Mouse (Mus musculus): Measurements from ENCODE around the gene Vnn3. TPM values are rescaled to one million over a fixed set of nuclear protein-coding genes. Genes with fewer than 3 reads are reported as not detected.

Vnn3 gene
- polyA plus RNA-seq, 1 experiment from 2014 or later, result 0.15 TPM

DNA sequence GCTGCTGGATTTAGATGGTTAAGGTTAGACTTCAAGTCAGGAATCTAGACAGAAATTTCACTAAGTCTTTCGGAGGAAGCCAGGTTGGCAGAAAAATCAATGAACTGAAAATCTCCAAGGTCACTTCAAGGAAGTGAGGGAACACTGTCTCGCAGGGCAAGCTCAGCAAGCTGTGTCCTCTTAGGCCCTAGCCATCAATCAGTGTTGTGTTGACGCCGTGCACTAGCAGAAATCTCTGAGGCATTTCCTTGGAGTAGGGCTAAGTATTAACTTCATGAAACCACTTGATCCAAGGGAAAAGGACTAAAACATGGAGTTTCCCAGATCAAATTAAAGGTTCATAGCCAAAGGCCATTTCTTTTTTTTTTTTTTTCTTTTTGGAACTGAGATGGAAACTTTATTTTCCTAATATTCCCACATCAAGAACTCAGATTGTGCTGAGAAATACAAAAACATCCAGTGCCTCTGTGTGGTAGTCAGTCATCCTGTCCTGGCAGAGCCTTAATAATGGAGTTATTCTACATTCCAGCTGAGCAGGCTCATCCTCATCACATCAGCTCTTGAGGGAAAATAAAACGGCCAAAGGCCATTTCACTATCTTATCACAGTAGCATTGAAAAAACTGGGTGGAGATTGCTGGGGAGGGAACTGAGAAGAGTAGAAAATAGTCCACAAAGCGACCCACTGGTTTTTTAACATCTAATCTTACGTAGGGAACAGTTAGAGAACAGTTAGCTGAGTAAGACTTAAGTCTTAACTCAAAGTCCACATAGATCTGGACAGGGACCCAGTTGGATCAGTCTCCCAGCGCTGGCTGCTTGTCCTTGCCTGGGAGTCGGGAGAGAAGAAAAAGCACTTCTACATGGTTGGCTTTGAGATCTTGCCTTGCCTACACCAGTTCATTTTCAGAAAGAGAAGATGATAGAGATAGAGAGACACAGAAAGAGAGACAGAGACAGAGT is 15.0 kb upstream of the Vnn3 start:
- WGBS, result 52% methylated on average over 9 of the region's 9 CpGs

DNA sequence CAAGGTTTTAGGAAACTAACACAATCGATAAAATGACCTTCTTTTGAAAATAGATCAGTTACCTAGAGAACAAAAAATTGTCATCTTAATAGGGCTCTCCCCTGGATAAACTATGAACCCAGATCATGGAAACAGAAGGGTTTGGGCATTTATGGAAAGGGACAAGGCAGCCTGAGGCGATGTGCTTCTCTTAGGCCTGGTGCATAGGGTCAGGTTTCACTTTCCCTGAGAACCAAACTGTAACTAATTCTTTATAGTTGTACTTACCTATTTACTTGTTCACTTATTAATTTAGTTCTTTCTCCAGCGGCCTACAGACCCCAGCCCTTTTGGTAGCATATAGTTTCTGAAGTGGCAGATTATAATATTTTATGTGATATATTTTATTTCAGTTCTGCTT is 14.1 kb upstream of the Vnn3 start:
- 83% methylated on average over 3 of the region's 3 CpGs for WGBS
- Histone ChIP-seq H3K9me3 (replicated peaks) (no peaks in the 10 kb centered on the region; the same call in 1 of the 2 replicates), H3K4me2 (no peak overlapping the region), H3K4me3 (no peak overlapping the region), H3K27ac (no peak overlapping the region), H3K36me3 (no peaks in the 10 kb centered on the region), H3K4me1 (replicated peaks) (no peaks in the 10 kb centered on the region), H3K27me3 (no peaks in the 10 kb centered on the region), H3K9ac (no peak overlapping the region)
- ATAC-seq (replicated peaks; ENCODE audit: insufficient number of reproducible peaks, insufficient read depth, low FRiP score, low read depth), result no peak

More for the DNA sequence above, 15.0 kb upstream of the Vnn3 start:
- Histone ChIP-seq H3K27me3 (no peaks in the 10 kb centered on the region), H3K4me3 (no peak overlapping the region), H3K36me3 (no peaks in the 10 kb centered on the region), H3K9ac (no peak overlapping the region), H3K9me3 (replicated peaks) (no peaks in the 10 kb centered on the region; the same call in 1 of the 2 replicates), H3K4me2 (no peak overlapping the region), H3K4me1 (replicated peaks) (no peaks in the 10 kb centered on the region), H3K27ac (no peak overlapping the region)
- ATAC-seq (replicated peaks; ENCODE audit: insufficient number of reproducible peaks, insufficient read depth, low FRiP score, low read depth), result no peak

DNA sequence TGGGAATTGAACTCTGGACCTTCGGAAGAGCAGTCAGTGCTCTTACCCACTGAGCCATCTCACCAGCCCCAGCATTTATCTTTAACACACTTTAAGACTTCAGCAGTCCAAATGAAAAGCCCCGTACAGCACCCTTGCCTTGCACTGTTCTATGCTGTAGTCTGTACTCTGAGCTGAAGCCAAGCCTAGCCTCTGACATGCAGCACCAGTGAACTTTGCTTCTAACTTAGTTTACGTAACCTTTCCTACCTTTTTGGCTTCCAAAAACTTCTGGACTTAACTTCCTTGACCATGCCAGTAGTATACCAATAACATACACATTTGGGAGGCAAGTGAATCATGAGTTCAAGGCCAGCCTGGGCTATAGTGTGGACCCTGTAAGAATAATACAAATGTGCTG is 12.4 kb upstream of the Vnn3 start:
- no peak overlapping the region for H3K4me2 ChIP-seq
- ATAC-seq (replicated peaks; ENCODE audit: insufficient number of reproducible peaks, insufficient read depth, low FRiP score, low read depth), result no peak
- no peaks in the 10 kb centered on the region for H3K36me3 ChIP-seq
- H3K4me3 ChIP-seq, result no peak overlapping the region
- 86% methylated on average over 3 of the region's 3 CpGs for WGBS
- no peaks in the 10 kb centered on the region for H3K27me3 ChIP-seq
- no peak overlapping the region for H3K27ac ChIP-seq
- no peak overlapping the region for H3K9ac ChIP-seq
- no peaks in the 10 kb centered on the region; the same call in 1 of the 2 replicates for H3K9me3 ChIP-seq (replicated peaks)
- no peaks in the 10 kb centered on the region for H3K4me1 ChIP-seq (replicated peaks)

DNA sequence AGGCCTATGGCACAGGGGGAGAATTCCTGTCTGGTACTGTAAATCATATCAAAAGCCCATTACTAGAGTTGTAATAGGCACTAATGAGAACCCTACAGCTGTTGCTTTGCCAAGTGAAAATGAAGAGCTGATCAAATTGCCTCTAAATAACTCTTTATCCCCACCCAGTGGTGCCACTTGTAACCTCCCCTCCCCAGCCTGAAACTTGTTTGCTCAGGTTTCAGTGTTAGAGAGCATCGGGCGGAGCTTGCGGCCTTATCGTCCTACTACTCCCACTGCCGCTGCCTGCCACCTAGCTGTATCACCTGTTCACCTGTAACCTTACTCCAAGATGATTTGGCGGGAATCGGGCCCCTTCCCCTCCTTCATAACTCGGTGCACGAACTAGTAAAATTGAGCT is 11.9 kb upstream of the Vnn3 start:
- Histone ChIP-seq H3K9ac (no peak overlapping the region), H3K27ac (no peak overlapping the region), H3K36me3 (no peaks in the 10 kb centered on the region), H3K9me3 (replicated peaks) (no peaks in the 10 kb centered on the region; the same call in 1 of the 2 replicates), H3K27me3 (no peaks in the 10 kb centered on the region), H3K4me2 (no peak overlapping the region), H3K4me1 (replicated peaks) (no peaks in the 10 kb centered on the region), H3K4me3 (no peak overlapping the region)
- 44% methylated on average over 9 of the region's 9 CpGs for WGBS
- no peak for ATAC-seq (replicated peaks; ENCODE audit: insufficient number of reproducible peaks, insufficient read depth, low FRiP score, low read depth)

DNA sequence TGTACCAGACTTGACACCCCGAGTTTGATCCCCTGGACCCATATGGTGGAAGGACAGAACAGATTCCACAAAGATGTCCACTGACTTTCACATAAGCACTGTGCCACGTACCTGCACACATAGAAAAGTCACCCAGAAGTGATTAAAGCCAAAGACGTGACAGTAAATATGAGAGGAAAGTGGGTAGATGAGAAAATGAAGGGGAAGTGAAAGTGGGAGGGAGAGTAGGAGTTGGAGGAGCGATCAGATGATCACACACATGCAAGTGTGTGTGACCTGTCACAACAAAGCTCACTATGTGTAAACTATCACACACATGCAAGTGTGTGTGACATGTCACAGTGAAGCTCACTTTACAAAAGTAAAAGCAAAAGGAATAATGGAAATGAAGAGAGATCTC is 10.8 kb upstream of the Vnn3 start:
- Histone ChIP-seq H3K27me3 (no peaks in the 10 kb centered on the region), H3K4me3 (no peak overlapping the region), H3K4me1 (replicated peaks) (no peaks in the 10 kb centered on the region), H3K9me3 (replicated peaks) (no peaks in the 10 kb centered on the region; the same call in 1 of the 2 replicates), H3K9ac (no peak overlapping the region), H3K27ac (no peak overlapping the region), H3K4me2 (no peak overlapping the region), H3K36me3 (no peaks in the 10 kb centered on the region)
- WGBS, result 65% methylated on average over 4 of the region's 4 CpGs
- no peak for ATAC-seq (replicated peaks; ENCODE audit: insufficient number of reproducible peaks, insufficient read depth, low FRiP score, low read depth)

DNA sequence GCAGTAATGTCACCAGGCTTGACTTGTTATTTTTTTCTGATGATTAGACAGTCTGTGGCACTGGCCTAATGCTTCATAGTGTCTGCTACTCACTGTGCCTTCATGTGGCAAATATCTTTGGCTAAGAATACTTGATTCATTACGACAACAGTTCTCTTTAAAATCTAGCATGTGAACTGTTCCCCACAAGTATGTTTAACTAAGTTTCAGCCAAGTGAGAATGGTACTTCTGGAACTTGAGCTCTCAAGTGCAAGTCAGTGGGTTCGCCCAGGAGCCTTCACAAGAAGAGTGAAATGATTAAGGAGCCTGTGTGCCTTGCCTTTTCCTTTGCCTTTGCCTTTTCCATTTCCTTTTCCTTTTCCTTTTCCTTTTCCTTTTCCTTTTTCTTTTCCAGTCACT is 834 bp downstream of the Vnn3 start:
- ATAC-seq (replicated peaks; ENCODE audit: insufficient number of reproducible peaks, insufficient read depth, low FRiP score, low read depth), result no peak
- WGBS, result 77% methylated on average over 2 of the region's 2 CpGs
- no peak overlapping the region for H3K4me3 ChIP-seq
- no peaks in the 10 kb centered on the region for H3K4me1 ChIP-seq (replicated peaks)
- no peaks in the 10 kb centered on the region for H3K36me3 ChIP-seq
- H3K9ac ChIP-seq, result no peak overlapping the region
- no peaks in the 10 kb centered on the region for H3K27me3 ChIP-seq
- H3K9me3 ChIP-seq (replicated peaks), result no peaks in the 10 kb centered on the region
- no peak overlapping the region for H3K4me2 ChIP-seq
- no peak overlapping the region for H3K27ac ChIP-seq

DNA sequence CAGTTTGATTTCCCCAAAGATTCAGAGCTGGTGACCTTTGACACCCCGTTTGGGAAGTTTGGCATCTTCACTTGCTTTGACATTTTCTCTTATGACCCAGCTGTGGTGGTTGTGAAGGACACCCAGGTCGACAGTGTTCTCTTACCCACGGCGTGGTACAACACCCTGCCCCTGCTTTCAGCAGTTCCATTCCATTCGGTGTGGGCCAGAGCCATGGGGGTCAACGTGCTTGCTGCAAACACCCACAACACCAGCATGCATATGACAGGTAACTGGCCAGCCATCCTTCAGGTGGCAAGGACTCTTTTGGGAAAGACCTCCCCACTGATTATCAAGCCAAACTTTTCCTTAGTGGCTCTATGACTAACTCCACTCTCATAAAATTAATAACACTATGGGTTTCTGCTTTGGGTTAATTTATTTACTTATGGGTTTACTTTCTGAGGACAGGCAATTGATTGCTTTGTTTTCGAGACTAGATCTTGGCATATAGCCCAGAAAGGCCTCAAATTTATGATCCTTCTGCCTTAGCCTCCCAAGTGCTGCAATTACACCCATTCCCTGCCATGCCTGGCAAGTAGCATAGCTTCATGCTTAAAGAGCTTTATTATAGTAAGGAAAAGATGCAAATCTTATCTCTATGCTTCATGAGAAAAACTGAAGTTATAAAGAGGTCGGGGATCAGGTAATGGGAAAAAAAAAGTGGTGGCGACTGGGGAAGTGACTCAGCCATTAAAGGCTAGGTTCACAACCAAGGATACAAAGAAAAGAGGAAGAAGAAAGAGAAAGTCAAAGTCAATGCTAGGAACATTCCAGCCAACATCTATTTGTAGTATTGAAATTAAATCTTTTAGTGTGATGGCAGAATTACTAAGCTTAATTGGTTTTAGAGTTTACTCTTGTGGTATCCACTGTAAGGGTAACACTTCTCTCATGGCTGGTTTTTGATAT is 13.4 kb downstream of the Vnn3 start:
- H3K4me2 ChIP-seq, result no peak overlapping the region
- no peaks in the 10 kb centered on the region for H3K4me1 ChIP-seq (replicated peaks)
- no peak overlapping the region for H3K4me3 ChIP-seq
- no peak overlapping the region for H3K27ac ChIP-seq
- no peaks in the 10 kb centered on the region for H3K36me3 ChIP-seq
- no peaks in the 10 kb centered on the region; the same call in 1 of the 2 replicates for H3K9me3 ChIP-seq (replicated peaks)
- WGBS, result 73% methylated on average over 9 of the region's 9 CpGs
- no peak overlapping the region for H3K9ac ChIP-seq
- no peak for ATAC-seq (replicated peaks; ENCODE audit: insufficient number of reproducible peaks, insufficient read depth, low FRiP score, low read depth)
- no peaks in the 10 kb centered on the region for H3K27me3 ChIP-seq

DNA sequence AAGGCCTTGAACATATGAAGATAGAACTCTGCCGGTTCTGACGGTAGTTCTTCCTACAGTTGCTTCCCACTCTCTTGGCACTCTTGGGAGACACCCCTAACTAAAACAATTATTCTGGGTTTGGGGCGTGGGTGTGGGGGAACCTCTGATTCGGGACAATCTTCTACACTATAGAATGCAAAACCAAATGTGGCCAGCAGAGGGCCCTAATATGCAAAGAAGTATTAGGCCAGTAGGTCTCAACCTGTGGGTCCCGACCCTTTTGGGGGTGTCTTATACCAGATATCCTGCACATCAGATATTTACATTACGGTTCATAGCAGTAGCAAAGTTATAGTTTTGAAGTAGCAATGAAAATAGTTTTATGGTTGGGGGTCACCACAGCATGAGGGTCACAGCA is 29.4 kb downstream of the Vnn3 start:
- WGBS, result 78% methylated on average over 6 of the region's 6 CpGs

DNA sequence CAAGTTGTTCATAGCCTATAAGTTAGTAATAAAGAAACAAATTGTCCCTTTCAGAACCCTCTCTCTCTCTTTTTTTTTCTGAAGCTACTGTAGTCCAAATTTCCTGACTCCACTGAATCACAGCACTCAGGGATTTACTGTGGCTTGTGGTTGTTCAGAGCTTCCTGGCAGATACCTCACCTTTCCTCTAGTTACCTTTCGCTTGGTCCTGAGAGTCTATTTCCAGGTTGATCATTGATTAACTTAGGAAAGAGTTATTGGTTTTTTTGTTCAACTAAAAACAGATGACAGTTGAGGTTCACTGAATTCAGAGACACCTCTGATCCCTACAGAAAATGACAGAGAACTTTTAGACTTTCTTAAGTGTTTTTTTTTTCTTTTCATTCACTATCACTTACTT is 33.6 kb downstream of the Vnn3 start:
- no peak overlapping the region for H3K9ac ChIP-seq
- ATAC-seq (replicated peaks; ENCODE audit: insufficient number of reproducible peaks, insufficient read depth, low FRiP score, low read depth), result no peak
- no peak overlapping the region for H3K27ac ChIP-seq
- H3K36me3 ChIP-seq, result no peaks in the 10 kb centered on the region
- H3K4me1 ChIP-seq (replicated peaks), result no peaks in the 10 kb centered on the region
- no peaks in the 10 kb centered on the region for H3K27me3 ChIP-seq
- no peaks in the 10 kb centered on the region for H3K9me3 ChIP-seq (replicated peaks)
- H3K4me2 ChIP-seq, result no peak overlapping the region
- 87% methylated on average over 1 of the region's 1 CpGs for WGBS
- H3K4me3 ChIP-seq, result no peak overlapping the region

More for the DNA sequence above, 29.4 kb downstream of the Vnn3 start:
- Histone ChIP-seq H3K9me3 (replicated peaks) (no peaks in the 10 kb centered on the region), H3K36me3 (no peaks in the 10 kb centered on the region), H3K4me1 (replicated peaks) (no peaks in the 10 kb centered on the region), H3K4me2 (no peak overlapping the region), H3K27ac (no peak overlapping the region), H3K9ac (no peak overlapping the region), H3K27me3 (no peaks in the 10 kb centered on the region), H3K4me3 (no peak overlapping the region)
- ATAC-seq (replicated peaks; ENCODE audit: insufficient number of reproducible peaks, insufficient read depth, low FRiP score, low read depth), result no peak

DNA sequence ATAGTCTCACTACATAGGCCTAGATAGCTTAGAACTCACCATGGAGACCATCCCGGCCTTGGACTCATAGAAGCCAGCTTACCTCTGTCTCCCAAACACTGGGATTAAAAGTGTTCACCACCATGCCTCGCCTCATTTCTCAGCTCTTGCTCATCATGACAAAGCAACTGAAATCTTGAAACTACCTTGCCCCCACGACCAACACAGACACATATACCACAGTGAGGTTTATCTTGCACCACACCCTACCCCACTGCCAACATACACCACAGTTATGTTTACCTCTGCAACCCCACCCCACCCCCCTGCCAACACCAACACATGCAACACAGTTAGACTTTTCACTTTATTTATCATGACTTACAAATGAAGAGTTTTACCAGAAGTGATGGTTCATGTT is 34.8 kb downstream of the Vnn3 start:
- ATAC-seq (replicated peaks; ENCODE audit: insufficient number of reproducible peaks, insufficient read depth, low FRiP score, low read depth), result no peak
- Histone ChIP-seq H3K9ac (no peak overlapping the region), H3K4me3 (no peak overlapping the region), H3K27me3 (no peaks in the 10 kb centered on the region), H3K27ac (no peak overlapping the region), H3K4me2 (no peak overlapping the region), H3K4me1 (replicated peaks) (no peaks in the 10 kb centered on the region), H3K9me3 (replicated peaks) (no peaks in the 10 kb centered on the region), H3K36me3 (no peaks in the 10 kb centered on the region)
- WGBS, result 73% methylated on average over 3 of the region's 3 CpGs

DNA sequence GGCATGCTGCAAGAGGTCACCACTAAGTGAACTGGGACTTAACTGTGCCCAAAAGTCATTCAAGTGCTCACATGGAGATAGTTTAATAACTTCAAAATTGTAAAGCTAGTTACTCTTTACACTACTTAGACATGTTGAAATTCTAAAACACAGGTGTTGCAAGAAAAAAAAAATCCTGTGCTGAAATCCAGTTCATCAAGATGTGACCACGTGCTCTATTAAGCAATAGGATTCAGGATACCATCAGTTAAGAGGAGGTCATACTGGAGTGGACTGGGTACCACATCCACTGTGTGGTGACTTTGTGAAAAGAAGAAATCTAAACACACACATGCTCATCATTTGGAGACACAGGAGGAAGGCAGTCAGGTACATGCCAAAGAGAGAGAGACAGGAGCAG is 41.7 kb downstream of the Vnn3 start:
- H3K27me3 ChIP-seq, result no peaks in the 10 kb centered on the region
- peaks cover 8% of the 10 kb centered on the region; the same call in 1 of the 2 replicates for H3K4me1 ChIP-seq (replicated peaks)
- no peak overlapping the region for H3K4me2 ChIP-seq
- 80% methylated on average over 1 of the region's 1 CpGs for WGBS
- no peak for ATAC-seq (replicated peaks; ENCODE audit: insufficient number of reproducible peaks, insufficient read depth, low FRiP score, low read depth)
- no peaks in the 10 kb centered on the region for H3K9me3 ChIP-seq (replicated peaks)
- H3K36me3 ChIP-seq, result no peaks in the 10 kb centered on the region
- no peak overlapping the region for H3K9ac ChIP-seq
- no peak overlapping the region for H3K27ac ChIP-seq
- H3K4me3 ChIP-seq, result no peak overlapping the region

Data from heart, embryonic 15.5 days (tissue).